In genomic region chr16:91166866-91167265, GRCm38 (mm10) we compare ENCODE assay signal across 10 mouse cellular contexts. TPM values are rescaled to one million over a fixed set of nuclear protein-coding genes. Genes with fewer than 3 reads are reported as not detected.
A peak's percentile ranks its signal among the peaks of the same experiment; 100 is the strongest.
DNase-seq lines count a peak whose midpoint lies in the region; ATAC-seq and TF ChIP-seq lines count a peak whose summit lies in the region.
"Had no signal": no experiment of that assay in that cellular context is flagged by ENCODE, and none has a peak within 500 bp of the region (broad histone marks: within the 10 kb centered on the region; RNA-seq: fewer than 3 reads in every experiment).

No protein-coding gene starts in this region.

- no peak overlapping the region for H3K4me2 ChIP-seq in hindbrain, embryonic 15.5 days
- H3K4me2 ChIP-seq: embryonic facial prominence, embryonic 12.5 days; limb, embryonic 13.5 days had no signal

- peak; percentile 81 for ATAC-seq in common myeloid progenitor, adult 5-6 weeks (replicated peaks; ENCODE audit: low read depth, poor library complexity, severe bottlenecking)
- ATAC-seq in hindbrain, embryonic 15.5 days (ENCODE audit: low FRiP score, low read depth) = peak; percentile 59; the same call in 1 of the 2 replicates
- ATAC-seq in monocyte, adult 5-6 weeks (replicated peaks; ENCODE audit: insufficient number of reproducible peaks, low FRiP score, low TSS enrichment, poor library complexity, severe bottlenecking) = no peak

- H3K36me3 ChIP-seq in kidney, adult 2 months (ENCODE audit: control insufficient read depth, insufficient read depth, low read length) = no peaks in the 10 kb centered on the region
- no peaks in the 10 kb centered on the region for H3K36me3 ChIP-seq in hindbrain, embryonic 15.5 days
- H3K36me3 ChIP-seq: embryonic facial prominence, embryonic 12.5 days; limb, embryonic 13.5 days had no signal

- no peak for TF ChIP-seq POLR2A in kidney, adult 2 months (IDR thresholded peaks at IDR 0.05; ENCODE audit: low read depth, low read length)

- H3K4me3 ChIP-seq in kidney, adult 2 months (ENCODE audit: insufficient read depth, low read depth, low read length) = no peak overlapping the region
- no peak overlapping the region for H3K4me3 ChIP-seq in hindbrain, embryonic 15.5 days
- H3K4me3 ChIP-seq: embryonic facial prominence, embryonic 12.5 days; limb, embryonic 13.5 days had no signal

- no peaks in the 10 kb centered on the region for H3K9me3 ChIP-seq in hindbrain, embryonic 15.5 days
- H3K9me3 ChIP-seq: embryonic facial prominence, embryonic 12.5 days; limb, embryonic 13.5 days had no signal

- H3K27ac ChIP-seq in kidney, adult 2 months (ENCODE audit: insufficient read depth, low read depth, low read length) = no peak overlapping the region
- H3K27ac ChIP-seq in hindbrain, embryonic 15.5 days (replicated peaks) = no peak overlapping the region
- H3K27ac ChIP-seq: embryonic facial prominence, embryonic 12.5 days; limb, embryonic 13.5 days had no signal

- H3K9ac ChIP-seq in hindbrain, embryonic 15.5 days = no peak overlapping the region
- H3K9ac ChIP-seq: embryonic facial prominence, embryonic 12.5 days; limb, embryonic 13.5 days had no signal

- H3K4me1 ChIP-seq in kidney, adult 2 months (ENCODE audit: control insufficient read depth, insufficient read depth, low read length) = no peaks in the 10 kb centered on the region
- H3K4me1 ChIP-seq in hindbrain, embryonic 15.5 days (replicated peaks) = peaks cover 8% of the 10 kb centered on the region

- DNase-seq in kidney, adult 2 months = peak; percentile 46
- DNase-seq in kidney, adult 11 months = no peak
- peak; percentile 69 for DNase-seq in R1 (ENCODE audit: low read depth, low spot score)
- peak; percentile 55 for DNase-seq in lung, postnatal 10 days
- peak; percentile 19 for DNase-seq in telencephalon, adult 2 months (ENCODE audit: low read depth, low spot score)

- TF ChIP-seq CTCF in kidney, adult 2 months (conservative IDR thresholded peaks at IDR 0.05; ENCODE audit: insufficient read depth, insufficient read length, low read depth, low read length) = peak; percentile 63; the same call in 1 of the 2 replicates

- H3K27me3 ChIP-seq in kidney, adult 2 months (replicated peaks; ENCODE audit: control insufficient read depth, insufficient read depth, low read length) = no peaks in the 10 kb centered on the region
- H3K27me3 ChIP-seq in hindbrain, embryonic 15.5 days = peaks cover 83% of the 10 kb centered on the region

RNA-seq across cellular contexts. Expression of gene Olig2, which starts 58.4 kb away (rescaled TPM):
- polyA plus RNA-seq in kidney, adult 2 months (2012; rRNA removed) = 0.03 TPM in 1 of 2 replicates, not detected in the other
- total RNA-seq in common myeloid progenitor, adult 5-6 weeks (2017) = not detected in 2 replicates
- 15.6 and 16.2 TPM in 2 replicates for polyA plus RNA-seq in hindbrain, embryonic 15.5 days (2015; fragmentation: Nextera tagmentation; extraction: Ambion mirVana)
- total RNA-seq in monocyte, adult 5-6 weeks (2017) = not detected in 3 replicates
- polyA plus RNA-seq: limb, embryonic 13.5 days had no signal
